Mouse (Mus musculus): ENCODE results near the gene Shc2.

DNA sequence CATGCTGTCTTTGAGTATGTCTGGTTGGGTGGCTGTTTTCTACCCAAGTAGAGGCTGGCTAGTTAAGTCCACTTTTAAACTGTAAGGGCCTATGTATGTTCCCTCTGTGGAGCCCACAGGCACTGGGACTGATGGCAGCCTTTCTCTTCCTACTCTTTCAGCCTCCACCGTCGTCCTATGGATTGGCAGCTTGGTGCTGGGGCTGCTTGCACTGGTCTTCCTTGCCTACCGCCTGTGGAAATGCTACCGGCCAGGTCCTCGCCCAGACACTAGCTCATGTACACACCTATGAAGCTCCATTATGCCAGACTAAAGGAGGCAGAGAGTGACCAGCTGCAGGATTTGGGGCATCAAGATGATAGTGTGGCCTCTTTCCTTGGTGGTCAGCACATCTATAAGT is 30.4 kb upstream of the Shc2 start:
- no peak for TF ChIP-seq CTCF (IDR thresholded peaks at IDR 0.05; ENCODE audit: borderline replicate concordance, insufficient read depth, low read length)
- TF ChIP-seq POLR2A (IDR thresholded peaks at IDR 0.05; ENCODE audit: low read depth, low read length): no peak

All from embryonic fibroblast, embryonic 13.5 days (primary cell).